Mouse (Mus musculus): ENCODE measurements at regions not wholly inside any gene's neighbourhood (a gene's known extent, or its start where the extent isn't known, plus 50 kb on each side); places are given as distances from the start of the nearest gene placed in this dataset.

GRCm38 (mm10) chr12:92152043-92152921 lies 303.3 kb upstream of the Sel1l start:
- no peak for DNase-seq

- DNase-seq = no peak
These were observed 288.6 kb upstream of the Sel1l start for GRCm38 (mm10) chr12:92137539-92137938.

- DNase-seq = no peak
These were observed 278.7 kb upstream of the Sel1l start for GRCm38 (mm10) chr12:92127648-92128047.

GRCm38 (mm10) chr12:92120164-92120815 lies 271.3 kb upstream of the Sel1l start:
- no peak for DNase-seq

GRCm38 (mm10) chr12:92109615-92110014 lies 260.7 kb upstream of the Sel1l start:
- DNase-seq = no peak

GRCm38 (mm10) chr12:92100080-92100479 lies 251.1 kb upstream of the Sel1l start:
- no peak for DNase-seq

- DNase-seq = peak; percentile 8 to 11
These were observed 243.9 kb upstream of the Sel1l start for GRCm38 (mm10) chr12:92092794-92093365.

GRCm38 (mm10) chr12:92073209-92073608 lies 224.3 kb upstream of the Sel1l start:
- DNase-seq = no peak

- peak in 1 of 2 experiments; percentile 3 for DNase-seq
These were observed 213.8 kb upstream of the Sel1l start for GRCm38 (mm10) chr12:92062731-92063130.

- DNase-seq = peak; percentile 38 to 55
These were observed 191.5 kb upstream of the Sel1l start for GRCm38 (mm10) chr12:92040481-92040880.

- no peak for DNase-seq
These were observed 180.2 kb upstream of the Sel1l start for GRCm38 (mm10) chr12:92029192-92029591.

GRCm38 (mm10) chr12:92028354-92028753 lies 179.4 kb upstream of the Sel1l start:
- DNase-seq = no peak

- no peak for DNase-seq
These were observed 175.7 kb upstream of the Sel1l start for GRCm38 (mm10) chr12:92024461-92025218.

- DNase-seq = no peak
These were observed 170.8 kb upstream of the Sel1l start for GRCm38 (mm10) chr12:92019593-92020224.

- DNase-seq = no peak
These were observed 166.4 kb upstream of the Sel1l start for GRCm38 (mm10) chr12:92015373-92015772.

GRCm38 (mm10) chr12:92013979-92014378 lies 165.0 kb upstream of the Sel1l start:
- peak in 1 of 2 experiments; percentile 7 for DNase-seq

GRCm38 (mm10) chr12:92013244-92013643 lies 164.3 kb upstream of the Sel1l start:
- DNase-seq = peak; percentile 61 to 67

- no peak for DNase-seq
These were observed 155.6 kb upstream of the Sel1l start for GRCm38 (mm10) chr12:92004391-92005094.

- no peak for DNase-seq
These were observed 150.1 kb upstream of the Sel1l start for GRCm38 (mm10) chr12:91999031-91999430.

- no peak for DNase-seq
These were observed 148.4 kb upstream of the Sel1l start for GRCm38 (mm10) chr12:91997404-91997803.

- DNase-seq = no peak
These were observed 146.6 kb upstream of the Sel1l start for GRCm38 (mm10) chr12:91995545-91995944.

- no peak for DNase-seq
These were observed 137.5 kb upstream of the Sel1l start for GRCm38 (mm10) chr12:91986448-91986847.

All from kidney, postnatal 4 days (tissue).